Mouse (Mus musculus) frontal cortex, postnatal 36 days (tissue): ENCODE data around the gene Gm10097.

Source experiments
- DNase-seq, 2 experiments: peaks; one replicate each; pipeline ENCODE4 v3.0.0; 2022; ENCODE audit warnings: low spot score in 2 of 2

The Gm10097 gene

GRCm38 (mm10) chr10:5085792-5086191 is 16.8 kb downstream of the Gm10097 start:
- DNase-seq = no peak

GRCm38 (mm10) chr10:5086329-5086728 is 17.3 kb downstream of the Gm10097 start:
- no peak for DNase-seq

- DNase-seq = no peak
Observed at GRCm38 (mm10) chr10:5087336-5087735, 18.3 kb downstream of the Gm10097 start.

GRCm38 (mm10) chr10:5089133-5089532 is 20.1 kb downstream of the Gm10097 start:
- DNase-seq = no peak

DNA sequence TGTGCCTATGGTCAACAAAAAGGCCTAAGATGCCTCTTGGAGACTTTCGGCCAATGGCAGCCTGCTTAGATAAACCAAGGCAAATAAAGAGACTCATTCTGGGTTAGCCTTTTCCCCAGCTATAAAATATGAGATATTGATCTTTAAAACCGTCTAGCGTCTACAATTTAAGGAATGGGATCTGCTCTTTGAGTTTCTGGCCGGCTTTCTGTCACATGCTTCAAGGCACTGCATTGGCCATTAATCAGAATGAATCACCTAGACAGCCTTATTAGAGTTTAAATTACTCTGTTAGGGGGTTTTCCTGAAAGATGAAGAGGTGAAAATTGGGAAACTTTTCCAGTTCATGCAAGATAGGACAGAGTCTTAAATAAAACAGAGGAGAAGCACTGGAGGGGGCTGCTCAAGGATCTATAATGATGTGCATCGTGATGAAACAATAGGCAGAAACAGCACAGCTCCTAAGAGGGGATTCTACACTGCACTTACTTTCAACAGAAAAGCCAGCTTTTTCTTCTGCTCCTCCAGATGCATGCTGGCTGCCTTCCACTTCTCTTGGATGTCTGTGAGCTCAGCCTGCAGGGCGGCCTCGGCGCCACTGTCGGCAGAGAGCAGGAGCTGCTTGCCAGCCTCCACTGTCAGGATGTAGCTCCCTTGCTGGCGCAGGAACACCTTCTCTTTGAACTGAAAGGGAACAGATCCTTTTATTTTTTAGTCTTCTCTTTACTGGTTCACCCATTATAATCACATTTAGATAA is 28.2 kb downstream of the Gm10097 start:
- peak; percentile 42 to 56 for DNase-seq

- no peak for DNase-seq
Observed at GRCm38 (mm10) chr10:5097754-5098137, 28.8 kb downstream of the Gm10097 start.

- DNase-seq = no peak
Observed at GRCm38 (mm10) chr10:5110773-5111172, 41.8 kb downstream of the Gm10097 start.

DNA sequence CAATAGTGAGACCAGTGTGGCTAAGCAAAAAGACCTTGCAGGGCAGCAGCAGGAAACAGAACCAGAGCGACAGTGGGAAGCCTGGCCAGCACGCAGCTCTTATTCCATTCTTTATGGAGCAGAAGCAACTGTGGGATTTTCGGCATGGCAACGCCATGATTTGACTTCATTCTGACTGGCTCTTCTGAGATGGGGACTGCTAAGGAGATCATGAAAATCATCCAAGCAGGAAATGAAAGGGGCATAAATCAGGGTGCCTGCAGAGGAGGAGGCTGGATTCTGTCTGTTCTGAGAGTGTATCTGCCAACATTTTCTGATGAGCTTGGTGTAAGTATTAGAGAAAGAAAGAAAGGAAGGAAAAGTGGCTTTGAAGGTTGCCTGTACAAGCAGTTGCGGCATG is 47.2 kb downstream of the Gm10097 start:
- no peak for DNase-seq

GRCm38 (mm10) chr10:5116720-5117119 is 47.7 kb downstream of the Gm10097 start:
- DNase-seq = no peak
